Mouse (Mus musculus) gastrocnemius, postnatal 25 days (tissue): Measurements from ENCODE around the gene Rrbp1. TPM values are rescaled to one million over a fixed set of nuclear protein-coding genes. Genes with fewer than 3 reads are reported as not detected.

Experiments
- DNase-seq: peaks from one replicate; pipeline ENCODE4 v3.0.0; 2022
- total RNA-seq, 2 experiments: library from RNA; stranded (reverse); gene quantifications; 1 replicate in 1 of 2; 2 replicates in 1 of 2; pipeline ENCODE4 v1.2.3; 2021

Gene Rrbp1
- total RNA-seq, 2 experiments from 2014 or later, result 43.4 to 55.8 TPM

- DNase-seq, result no peak
These were observed 94.8 kb downstream of the Rrbp1 start for GRCm38 (mm10) chr2:143916229-143916628.

GRCm38 (mm10) chr2:143915600-143916135 is 95.4 kb downstream of the Rrbp1 start:
- no peak for DNase-seq

- DNase-seq, result peak; percentile 96
These were observed 96.1 kb downstream of the Rrbp1 start, which contains the start of gene Dstn for GRCm38 (mm10) chr2:143914760-143915599. Gene Dstn, plus strand, starts transcription at chr2:143915320.

GRCm38 (mm10) chr2:143914221-143914620 is 96.8 kb downstream of the Rrbp1 start:
- DNase-seq, result no peak

GRCm38 (mm10) chr2:143912199-143912598 is 98.9 kb downstream of the Rrbp1 start:
- DNase-seq, result no peak

- no peak for DNase-seq
These were observed 101.8 kb downstream of the Rrbp1 start for GRCm38 (mm10) chr2:143909230-143909629.

GRCm38 (mm10) chr2:143904896-143905295 is 106.2 kb downstream of the Rrbp1 start:
- no peak for DNase-seq

GRCm38 (mm10) chr2:143903376-143904045 is 107.6 kb downstream of the Rrbp1 start:
- DNase-seq, result peak; percentile 12

- no peak for DNase-seq
These were observed 110.2 kb downstream of the Rrbp1 start for GRCm38 (mm10) chr2:143900821-143901351.

GRCm38 (mm10) chr2:143899470-143900220 is 111.4 kb downstream of the Rrbp1 start:
- no peak for DNase-seq

Other genes starting within 250 kb of the Rrbp1 start
- under 1 TPM; 0.26 to 0.46 TPM for gene Bfsp1, start 148.1 kb downstream of the Rrbp1 start, total RNA-seq
- gene Dstn, start 95.9 kb downstream of the Rrbp1 start, total RNA-seq, result 10 to 100 TPM; 26.4 to 41.7 TPM
- not detected for gene Banf2, start 21.8 kb upstream of the Rrbp1 start, total RNA-seq